Mouse (Mus musculus) mammary gland, adult 2 months (tissue): Measurements from ENCODE around the gene Gm28079. TPM values are rescaled to one million over a fixed set of nuclear protein-coding genes. Genes with fewer than 3 reads are reported as not detected.

Experiments used
- polyA plus RNA-seq: library from polyadenylated mRNA; depleted of rRNA; stranded (reverse); fragments of >200 nt; gene quantifications from 2 replicates; pipeline ENCODE4 v1.2.3, GENCODE M21; 2012; ENCODE audit warnings: low replicate concordance; rRNA removed

Gene Gm28079
- polyA plus RNA-seq, result not detected in 2 replicates

DNA sequence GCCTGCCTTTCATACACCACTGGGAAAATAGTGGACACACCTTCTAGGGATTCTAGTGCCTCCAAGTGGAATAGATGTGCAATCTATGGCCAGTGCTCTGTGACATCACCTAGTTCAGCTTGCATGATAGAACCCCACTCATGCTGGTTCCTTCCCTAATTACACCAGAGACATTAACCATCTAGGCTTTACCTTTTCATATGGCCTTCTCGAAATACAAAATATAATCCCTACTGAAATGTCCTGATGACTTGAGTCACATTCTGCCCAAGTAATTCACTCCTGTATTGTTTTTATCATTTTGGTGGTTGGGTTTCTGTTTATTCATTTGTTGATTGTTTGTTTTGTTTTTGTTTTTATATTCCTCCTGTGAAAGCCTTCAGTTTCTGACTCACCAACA, at the start of gene Gm28079:
Gene Gm28079, minus strand, starts transcription at position 101 of the 400 bp plus-strand sequence.

